Mouse (Mus musculus) central nervous system, embryonic 18 days (tissue): ENCODE data around the gene Slc25a5. TPM values are rescaled to one million over a fixed set of nuclear protein-coding genes. Genes with fewer than 3 reads are reported as not detected.

Source experiments
- polyA plus RNA-seq: library from polyadenylated mRNA; depleted of rRNA; stranded (reverse); fragments of >200 nt; gene quantifications from 2 replicates; pipeline ENCODE4 v1.2.3, GENCODE M21; 2012; rRNA removed

Gene Slc25a5
- polyA plus RNA-seq = 404 and 426 TPM in 2 replicates

GRCm38 (mm10) chrX:36795424-36796162, at the start of gene Slc25a5:
TSS of gene Slc25a5 (plus strand) at chrX:36795651.

Other genes with a start within 250 kb of the Slc25a5 start
- gene Pgrmc1, start 197.4 kb upstream of the Slc25a5 start, polyA plus RNA-seq = 332 and 349 TPM in 2 replicates
- 10.3 and 11.9 TPM in 2 replicates for gene Akap17b, start 150.3 kb upstream of the Slc25a5 start, polyA plus RNA-seq
- 0.75 TPM in 2 replicates for gene Slc25a43, start 52.0 kb upstream of the Slc25a5 start, polyA plus RNA-seq
- 49.0 and 51.1 TPM in 2 replicates for gene Ube2a, start 78.2 kb downstream of the Slc25a5 start, polyA plus RNA-seq
- 13.3 and 15.5 TPM in 2 replicates for gene C330007P06Rik, start 78.5 kb downstream of the Slc25a5 start, polyA plus RNA-seq
- gene Nkrf, start 107.2 kb downstream of the Slc25a5 start, polyA plus RNA-seq = 13.7 and 15.4 TPM in 2 replicates
- gene Sept6, start 196.1 kb downstream of the Slc25a5 start, polyA plus RNA-seq = 68.3 and 72.1 TPM in 2 replicates